Comparison of ENCODE assay signal across 17 mouse cellular contexts in the genomic region with DNA sequence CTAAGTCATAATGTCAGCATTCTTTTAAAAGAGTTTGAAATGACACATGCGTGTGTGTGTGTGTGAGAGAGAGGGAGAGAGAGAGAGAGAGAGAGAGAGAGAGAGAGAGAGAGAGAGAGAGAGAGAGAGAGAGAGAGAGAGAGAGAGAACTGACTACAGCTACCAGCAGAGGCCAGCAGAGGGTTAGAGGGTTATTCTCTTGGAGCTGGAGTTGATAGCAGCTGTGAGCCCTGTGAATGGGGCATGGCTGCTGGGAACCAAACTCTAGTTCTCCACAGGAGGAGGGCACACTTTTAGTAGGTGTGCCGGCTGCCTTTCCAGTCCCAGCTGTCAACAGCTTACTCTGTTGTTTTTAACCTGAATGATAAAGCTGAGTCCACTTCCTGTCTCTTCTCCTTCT.
DNase-seq lines count a peak whose midpoint lies in the region; ATAC-seq and TF ChIP-seq lines count a peak whose summit lies in the region.
"Had no signal": no experiment of that assay in that cellular context is flagged by ENCODE, and none has a peak within 500 bp of the region (broad histone marks: within the 10 kb centered on the region; RNA-seq: fewer than 3 reads in every experiment).

No protein-coding gene starts in this region.

- no peaks in the 10 kb centered on the region for H3K9me3 ChIP-seq in lung, postnatal 0 days (ENCODE audit: low read length)
- H3K9me3 ChIP-seq: hindbrain, embryonic 15.5 days; neural tube, embryonic 12.5 days had no signal

- H3K4me2 ChIP-seq in lung, postnatal 0 days (replicated peaks; ENCODE audit: low read depth, low read length): no peak overlapping the region
- H3K4me2 ChIP-seq: hindbrain, embryonic 15.5 days; neural tube, embryonic 12.5 days had no signal

- no peak for TF ChIP-seq EP300 in heart, adult 2 months (IDR thresholded peaks at IDR 0.05; ENCODE audit: insufficient read depth, low read depth, low read length)
- no peak for TF ChIP-seq EP300 in lung, postnatal 0 days (IDR thresholded peaks at IDR 0.05)

- WGBS in heart, adult 2 months: 42% methylated on average over 2 of the region's 2 CpGs
- 33% methylated on average over 2 of the region's 2 CpGs for WGBS in lung, postnatal 0 days
- 25% methylated on average over 2 of the region's 2 CpGs for WGBS in lung, adult 2 months

- H3K27me3 ChIP-seq in heart, adult 2 months (ENCODE audit: control insufficient read depth, insufficient read depth, low read length): no peaks in the 10 kb centered on the region
- no peaks in the 10 kb centered on the region for H3K27me3 ChIP-seq in lung, postnatal 0 days (replicated peaks; ENCODE audit: insufficient read depth, low read length)
- H3K27me3 ChIP-seq: hindbrain, embryonic 15.5 days; neural tube, embryonic 12.5 days had no signal

- TF ChIP-seq CTCF in heart, adult 2 months (IDR thresholded peaks at IDR 0.05): peak; percentile 39
- TF ChIP-seq CTCF in lung, postnatal 0 days (IDR thresholded peaks at IDR 0.05): peak; percentile 45
- TF ChIP-seq CTCF in lung, adult 2 months (IDR thresholded peaks at IDR 0.05; ENCODE audit: insufficient read depth, low read length): no peak

- no peaks in the 10 kb centered on the region for H3K79me2 ChIP-seq in heart, adult 2 months (replicated peaks; ENCODE audit: control insufficient read depth, insufficient read depth, low read length)

- ATAC-seq in lung, postnatal 0 days: no peak
- ATAC-seq: activated CD4-positive, CD25-positive, alpha-beta regulatory T cell, adult 4 months; midbrain, embryonic 16.5 days had no signal

- TF ChIP-seq POLR2A in heart, adult 2 months (IDR thresholded peaks at IDR 0.05; ENCODE audit: insufficient read depth, low read depth, low read length): no peak
- no peak for TF ChIP-seq POLR2A in lung, adult 2 months (IDR thresholded peaks at IDR 0.05; ENCODE audit: borderline replicate concordance, extremely low read depth, low read depth, low read length)

- H3K27ac ChIP-seq in heart, adult 2 months: no peak overlapping the region
- no peak overlapping the region for H3K27ac ChIP-seq in lung, postnatal 0 days (ENCODE audit: low read length)
- H3K27ac ChIP-seq: hindbrain, embryonic 15.5 days; neural tube, embryonic 12.5 days had no signal

- H3K36me3 ChIP-seq in heart, adult 2 months (ENCODE audit: control insufficient read depth, insufficient read depth, low read length): no peaks in the 10 kb centered on the region
- H3K36me3 ChIP-seq in lung, postnatal 0 days (ENCODE audit: insufficient read depth, low read length): no peaks in the 10 kb centered on the region
- H3K36me3 ChIP-seq: hindbrain, embryonic 15.5 days; neural tube, embryonic 12.5 days had no signal

- intact Hi-C loops in heart, adult 2 months (cut with DNase I): no loop called here

- no peak overlapping the region for H3K4me3 ChIP-seq in heart, adult 2 months
- H3K4me3 ChIP-seq in lung, postnatal 0 days (ENCODE audit: low read depth, low read length): no peak overlapping the region
- H3K4me3 ChIP-seq in lung, adult 2 months (replicated peaks; ENCODE audit: extremely low read depth, low read depth, low read length): no peak overlapping the region
- H3K4me3 ChIP-seq: hindbrain, embryonic 15.5 days; neural tube, embryonic 12.5 days had no signal

- H3K9ac ChIP-seq in heart, adult 2 months (ENCODE audit: low read depth, low read length): no peak overlapping the region
- no peak overlapping the region for H3K9ac ChIP-seq in lung, postnatal 0 days (replicated peaks; ENCODE audit: low read depth)
- H3K9ac ChIP-seq: hindbrain, embryonic 15.5 days; neural tube, embryonic 12.5 days had no signal

- no peak for DNase-seq in heart, adult 2 months
- DNase-seq in heart, postnatal 4 days: no peak
- no peak for DNase-seq in lung, postnatal 0 days (ENCODE audit: low spot score)
- no peak for DNase-seq in lung, adult 2 months
- peak; percentile 43 for DNase-seq in adipocyte (ENCODE audit: low spot score)
- peak; percentile 52 for DNase-seq in naive thymus-derived CD4-positive, alpha-beta T cell, adult 2 months (ENCODE audit: low read depth)
- no peak for DNase-seq in testis, postnatal 10 days (ENCODE audit: low spot score)
- no peak for DNase-seq in spleen, postnatal 10 days (ENCODE audit: low spot score in 2 of 2)
- DNase-seq: B cell, adult 2 months; heart, postnatal 14 days; kidney, postnatal 10 days; lung, adult 18-20 months; thymus, postnatal 36 days had no signal

- H3K4me1 ChIP-seq in heart, adult 2 months (ENCODE audit: control insufficient read depth, insufficient read depth, low read length): peaks cover 2% of the 10 kb centered on the region
- no peaks in the 10 kb centered on the region for H3K4me1 ChIP-seq in lung, postnatal 0 days (ENCODE audit: insufficient read depth, low read depth, low read length)
- no peaks in the 10 kb centered on the region for H3K4me1 ChIP-seq in lung, adult 2 months (ENCODE audit: control insufficient read depth, insufficient read depth, low read length)
- H3K4me1 ChIP-seq: hindbrain, embryonic 15.5 days had no signal

Comparison
In these comparisons a context has a peak if more than half of its experiments do, and no peak if none do; other contexts are left out.
1. DNase-seq: peak in adipocyte (single experiment) and naive thymus-derived CD4-positive, alpha-beta T cell, adult 2 months (single experiment); none in heart, adult 2 months (0 of 2), heart, postnatal 4 days (single experiment), lung, postnatal 0 days (single experiment), lung, adult 2 months (single experiment), testis, postnatal 10 days (single experiment) and spleen, postnatal 10 days (0 of 2).